Mouse (Mus musculus) CH12.LX (cell line): Measurements from ENCODE around the gene Ecm1.

Experiments
- CHD2 ChIP-seq: IDR thresholded peaks from 2 replicates; pipeline ENCODE4 v1.6.1; 2011; ENCODE audit warnings: low read length, improper control_type of control experiment
- CTCF ChIP-seq, 2 experiments: IDR thresholded peaks in 1 of 2; conservative IDR thresholded peaks in 1 of 2; 2 replicates each; pipeline ENCODE4 v1.5.1; 2011 to 2012; ENCODE audit warnings: low read depth in 2 of 2, low read length in 2 of 2, improper control_type of control experiment in 1 of 2, inconsistent platforms in 1 of 2, mild to moderate bottlenecking in 1 of 2, moderate library complexity in 1 of 2
- EP300 ChIP-seq: IDR thresholded peaks from 2 replicates; pipeline ENCODE4 v1.6.1; 2011; ENCODE audit warnings: low read length, improper control_type of control experiment
- MAFK ChIP-seq: IDR thresholded peaks from 2 replicates; pipeline ENCODE4 v1.6.1; 2011; ENCODE audit warnings: low read length, improper control_type of control experiment; ENCODE audit not compliant: insufficient replicate concordance
- MXI1 ChIP-seq: IDR thresholded peaks from 2 replicates; pipeline ENCODE4 v1.6.1; 2011; ENCODE audit warnings: mild to moderate bottlenecking, low read depth, low read length, improper control_type of control experiment
- MYC ChIP-seq: IDR thresholded peaks from 2 replicates; pipeline ENCODE4 v1.6.1; 2011; ENCODE audit warnings: low read depth, mild to moderate bottlenecking, improper control_type of control experiment, low read length
- POLR2A ChIP-seq: IDR thresholded peaks from 2 replicates; pipeline ENCODE4 v1.6.1; 2011; ENCODE audit warnings: low read depth, mild to moderate bottlenecking, improper control_type of control experiment, low read length
- SMC3 ChIP-seq: IDR thresholded peaks from 2 replicates; pipeline ENCODE4 v1.6.1; 2011; ENCODE audit warnings: low read depth, low read length, improper control_type of control experiment
- USF1 ChIP-seq: IDR thresholded peaks from 2 replicates; pipeline ENCODE4 v1.6.1; 2014; ENCODE audit warnings: low read depth, mild to moderate bottlenecking, inconsistent platforms, low read length, improper control_type of control experiment
- USF2 ChIP-seq: conservative IDR thresholded peaks from 2 replicates; pipeline ENCODE4 v1.6.1; 2011; ENCODE audit warnings: low read depth, low read length, improper control_type of control experiment
- ZKSCAN1 ChIP-seq: IDR thresholded peaks from 2 replicates; pipeline ENCODE4 v1.6.1; 2012; ENCODE audit warnings: low read depth, inconsistent platforms, low read length, improper control_type of control experiment, borderline replicate concordance
- ZNF384 ChIP-seq: IDR thresholded peaks from 2 replicates; pipeline ENCODE4 v1.6.1; 2012; ENCODE audit warnings: low read depth, low read length, improper control_type of control experiment, inconsistent platforms

- TF ChIP-seq MYC, result no peak
- no peak for TF ChIP-seq USF1
- no peak for TF ChIP-seq USF2
- TF ChIP-seq CTCF (conservative IDR thresholded peaks at IDR 0.05 in 1 of 2, IDR thresholded peaks at IDR 0.05 in 1 of 2; ENCODE audit: low read depth in 2 of 2, low read length in 2 of 2), result no peak
- TF ChIP-seq POLR2A, result no peak
- no peak for TF ChIP-seq EP300
- TF ChIP-seq ZKSCAN1, result no peak
- no peak for TF ChIP-seq ZNF384
- TF ChIP-seq MAFK, result no peak
- TF ChIP-seq CHD2, result no peak
- no peak for TF ChIP-seq MXI1
- TF ChIP-seq SMC3, result no peak
These were observed 4.2 kb downstream of the Ecm1 start for GRCm38 (mm10) chr3:95735071-95735670.
